Mouse (Mus musculus): ENCODE measurements at regions not wholly inside any gene's neighbourhood (a gene's known extent, or its start where the extent isn't known, plus 50 kb on each side); places are given as distances from the start of the nearest gene placed in this dataset.

GRCm38 (mm10) chr4:9010381-9011128 lies 771.7 kb upstream of the Car8 start:
- H3K27ac ChIP-seq (replicated peaks), result peak overlapping the region; percentile 50; the same call in 1 of the 2 replicates
- peak; percentile 51; the same call in 1 of the 2 replicates for ATAC-seq (ENCODE audit: low FRiP score, low read depth)

GRCm38 (mm10) chr4:9009656-9010055 lies 770.8 kb upstream of the Car8 start:
- Histone ChIP-seq H3K27me3 (0 out of 2 replicates have a peak, but pooled peaks cover 5% of the 10 kb centered on the region), H3K9ac (replicated peaks) (no peak overlapping the region), H3K36me3 (no peaks in the 10 kb centered on the region), H3K4me2 (replicated peaks) (no peak overlapping the region), H3K4me3 (no peak overlapping the region), H3K4me1 (peaks cover 29% of the 10 kb centered on the region), H3K27ac (replicated peaks) (no peak overlapping the region), H3K9me3 (no peaks in the 10 kb centered on the region)
- ATAC-seq (ENCODE audit: low FRiP score, low read depth), result no peak
- WGBS, result 76% methylated on average over 4 of the region's 4 CpGs

More at GRCm38 (mm10) chr4:9010381-9011128, 771.7 kb upstream of the Car8 start:
- Histone ChIP-seq H3K9me3 (no peaks in the 10 kb centered on the region), H3K4me2 (replicated peaks) (no peak overlapping the region; the same call in 1 of the 2 replicates), H3K4me1 (peaks cover 36% of the 10 kb centered on the region), H3K27me3 (0 out of 2 replicates have a peak, but pooled peaks cover 5% of the 10 kb centered on the region), H3K36me3 (no peaks in the 10 kb centered on the region), H3K4me3 (no peak overlapping the region), H3K9ac (replicated peaks) (no peak overlapping the region)
- WGBS, result 46% methylated on average over 17 of the region's 17 CpGs

- Histone ChIP-seq H3K27me3 (no peaks in the 10 kb centered on the region), H3K27ac (replicated peaks) (no peak overlapping the region), H3K4me3 (no peak overlapping the region), H3K4me2 (replicated peaks) (no peak overlapping the region), H3K9ac (replicated peaks) (no peak overlapping the region), H3K4me1 (peaks cover 27% of the 10 kb centered on the region), H3K9me3 (no peaks in the 10 kb centered on the region), H3K36me3 (no peaks in the 10 kb centered on the region)
- ATAC-seq (ENCODE audit: low FRiP score, low read depth), result no peak
- WGBS, result 18% methylated on average over 8 of the region's 8 CpGs
These were observed 767.2 kb upstream of the Car8 start for GRCm38 (mm10) chr4:9005938-9006626.

GRCm38 (mm10) chr4:9003891-9004290 lies 765.0 kb upstream of the Car8 start:
- ATAC-seq (ENCODE audit: low FRiP score, low read depth), result no peak
- WGBS, result 76% methylated on average over 1 of the region's 1 CpGs

GRCm38 (mm10) chr4:9002380-9002779 lies 763.5 kb upstream of the Car8 start:
- Histone ChIP-seq H3K27me3 (no peaks in the 10 kb centered on the region), H3K9me3 (no peaks in the 10 kb centered on the region), H3K36me3 (no peaks in the 10 kb centered on the region), H3K27ac (replicated peaks) (no peak overlapping the region), H3K4me1 (peaks cover 10% of the 10 kb centered on the region), H3K4me3 (no peak overlapping the region), H3K4me2 (replicated peaks) (no peak overlapping the region), H3K9ac (replicated peaks) (no peak overlapping the region)
- ATAC-seq (ENCODE audit: low FRiP score, low read depth), result peak; percentile 41; the same call in 1 of the 2 replicates
- WGBS, result 69% methylated on average over 6 of the region's 6 CpGs

More at GRCm38 (mm10) chr4:9003891-9004290, 765.0 kb upstream of the Car8 start:
- Histone ChIP-seq H3K4me2 (replicated peaks) (no peak overlapping the region), H3K9ac (replicated peaks) (no peak overlapping the region), H3K9me3 (no peaks in the 10 kb centered on the region), H3K36me3 (no peaks in the 10 kb centered on the region), H3K27me3 (no peaks in the 10 kb centered on the region), H3K4me1 (peaks cover 10% of the 10 kb centered on the region), H3K27ac (replicated peaks) (no peak overlapping the region), H3K4me3 (no peak overlapping the region)

GRCm38 (mm10) chr4:8998606-8999005 lies 759.8 kb upstream of the Car8 start:
- H3K4me1 ChIP-seq, result peaks cover 4% of the 10 kb centered on the region; the same call in 1 of the 2 replicates
- WGBS, result 92% methylated on average over 4 of the region's 4 CpGs

GRCm38 (mm10) chr4:8992171-8992570 lies 753.3 kb upstream of the Car8 start:
- Histone ChIP-seq H3K9ac (replicated peaks) (no peak overlapping the region), H3K4me1 (peaks cover 23% of the 10 kb centered on the region), H3K36me3 (no peaks in the 10 kb centered on the region), H3K4me3 (no peak overlapping the region), H3K27ac (replicated peaks) (no peak overlapping the region), H3K27me3 (no peaks in the 10 kb centered on the region), H3K4me2 (replicated peaks) (no peak overlapping the region), H3K9me3 (no peaks in the 10 kb centered on the region)
- no peak for ATAC-seq (ENCODE audit: low FRiP score, low read depth)
- 91% methylated on average over 1 of the region's 1 CpGs for WGBS

More at GRCm38 (mm10) chr4:8998606-8999005, 759.8 kb upstream of the Car8 start:
- Histone ChIP-seq H3K9ac (replicated peaks) (no peak overlapping the region), H3K4me3 (no peak overlapping the region), H3K27ac (replicated peaks) (no peak overlapping the region), H3K36me3 (no peaks in the 10 kb centered on the region), H3K4me2 (replicated peaks) (no peak overlapping the region), H3K27me3 (no peaks in the 10 kb centered on the region), H3K9me3 (no peaks in the 10 kb centered on the region)
- ATAC-seq (ENCODE audit: low FRiP score, low read depth), result no peak

- H3K36me3 ChIP-seq, result no peaks in the 10 kb centered on the region
- no peak overlapping the region for H3K4me3 ChIP-seq
- H3K27ac ChIP-seq (replicated peaks), result no peak overlapping the region
- no peak overlapping the region for H3K4me2 ChIP-seq (replicated peaks)
- H3K9ac ChIP-seq (replicated peaks), result no peak overlapping the region
- 86% methylated on average over 5 of the region's 5 CpGs for WGBS
- ATAC-seq (ENCODE audit: low FRiP score, low read depth), result no peak
- no peaks in the 10 kb centered on the region for H3K9me3 ChIP-seq
- peaks cover 31% of the 10 kb centered on the region for H3K4me1 ChIP-seq
- no peaks in the 10 kb centered on the region for H3K27me3 ChIP-seq
These were observed 751.7 kb upstream of the Car8 start for GRCm38 (mm10) chr4:8990551-8990950.

GRCm38 (mm10) chr4:8989614-8990013 lies 750.8 kb upstream of the Car8 start:
- Histone ChIP-seq H3K9ac (replicated peaks) (no peak overlapping the region), H3K4me2 (replicated peaks) (no peak overlapping the region), H3K27ac (replicated peaks) (no peak overlapping the region), H3K4me1 (peaks cover 31% of the 10 kb centered on the region), H3K27me3 (no peaks in the 10 kb centered on the region), H3K9me3 (no peaks in the 10 kb centered on the region), H3K4me3 (no peak overlapping the region), H3K36me3 (no peaks in the 10 kb centered on the region)
- no peak for ATAC-seq (ENCODE audit: low FRiP score, low read depth)
- WGBS, result 60% methylated on average over 6 of the region's 6 CpGs

GRCm38 (mm10) chr4:8989110-8989509 lies 750.3 kb upstream of the Car8 start:
- Histone ChIP-seq H3K4me2 (replicated peaks) (no peak overlapping the region), H3K9ac (replicated peaks) (no peak overlapping the region), H3K27ac (replicated peaks) (no peak overlapping the region), H3K36me3 (no peaks in the 10 kb centered on the region), H3K9me3 (no peaks in the 10 kb centered on the region), H3K27me3 (no peaks in the 10 kb centered on the region), H3K4me3 (no peak overlapping the region), H3K4me1 (peaks cover 31% of the 10 kb centered on the region)
- no peak for ATAC-seq (ENCODE audit: low FRiP score, low read depth)
- 87% methylated on average over 4 of the region's 4 CpGs for WGBS

GRCm38 (mm10) chr4:8988345-8988733 lies 749.5 kb upstream of the Car8 start:
- Histone ChIP-seq H3K27ac (replicated peaks) (no peak overlapping the region), H3K4me1 (peaks cover 31% of the 10 kb centered on the region), H3K4me2 (replicated peaks) (no peak overlapping the region), H3K9ac (replicated peaks) (no peak overlapping the region), H3K9me3 (no peaks in the 10 kb centered on the region), H3K36me3 (no peaks in the 10 kb centered on the region), H3K4me3 (no peak overlapping the region), H3K27me3 (no peaks in the 10 kb centered on the region)
- no peak for ATAC-seq (ENCODE audit: low FRiP score, low read depth)
- 54% methylated on average over 8 of the region's 8 CpGs for WGBS

Measured in midbrain, embryonic 12.5 days (tissue).